ENCODE assay signal across 9 mouse cellular contexts in genomic region chrX:96144960-96145488, GRCm38 (mm10). TPM values are rescaled to one million over a fixed set of nuclear protein-coding genes. Genes with fewer than 3 reads are reported as not detected.
DNase-seq lines count a peak whose midpoint lies in the region; ATAC-seq and TF ChIP-seq lines count a peak whose summit lies in the region.
"Had no signal": no experiment of that assay in that cellular context is flagged by ENCODE, and none has a peak within 500 bp of the region (broad histone marks: within the 10 kb centered on the region; RNA-seq: fewer than 3 reads in every experiment).

No protein-coding gene starts in this region.

- H3K27me3 ChIP-seq in forebrain, embryonic 14.5 days (replicated peaks; ENCODE audit: control insufficient read depth, insufficient read depth, low read length), result no peaks in the 10 kb centered on the region
- H3K27me3 ChIP-seq in forebrain, embryonic 12.5 days, result no peaks in the 10 kb centered on the region
- H3K27me3 ChIP-seq in midbrain, postnatal 0 days (ENCODE audit: insufficient read depth, low read length), result no peaks in the 10 kb centered on the region

- H3K4me2 ChIP-seq in forebrain, embryonic 14.5 days (ENCODE audit: low read length), result no peak overlapping the region
- no peak overlapping the region for H3K4me2 ChIP-seq in forebrain, embryonic 12.5 days
- H3K4me2 ChIP-seq in midbrain, postnatal 0 days (ENCODE audit: low read depth, low read length, poor library complexity, severe bottlenecking), result no peak overlapping the region

- no peak overlapping the region for H3K27ac ChIP-seq in forebrain, embryonic 14.5 days (ENCODE audit: low read depth, low read length)
- H3K27ac ChIP-seq in forebrain, embryonic 12.5 days, result no peak overlapping the region
- H3K27ac ChIP-seq in left cerebral cortex, adult 2 months, result no peak overlapping the region
- no peak overlapping the region for H3K27ac ChIP-seq in midbrain, postnatal 0 days (ENCODE audit: low read depth, low read length)

- peak; percentile 50 for TF ChIP-seq CTCF in left cerebral cortex, adult 2 months (IDR thresholded peaks at IDR 0.05)
- TF ChIP-seq CTCF in midbrain, postnatal 0 days (IDR thresholded peaks at IDR 0.05), result peak; percentile 66

- no peaks in the 10 kb centered on the region for H3K9me3 ChIP-seq in forebrain, embryonic 14.5 days (replicated peaks; ENCODE audit: control insufficient read depth, low read length)
- H3K9me3 ChIP-seq in forebrain, embryonic 12.5 days, result no peaks in the 10 kb centered on the region
- no peaks in the 10 kb centered on the region for H3K9me3 ChIP-seq in midbrain, postnatal 0 days (ENCODE audit: low read length)

- H3K9ac ChIP-seq in forebrain, embryonic 14.5 days (ENCODE audit: low read length), result no peak overlapping the region
- no peak overlapping the region for H3K9ac ChIP-seq in forebrain, embryonic 12.5 days
- no peak overlapping the region for H3K9ac ChIP-seq in midbrain, postnatal 0 days (replicated peaks; ENCODE audit: low read length, poor library complexity, severe bottlenecking)

- intact Hi-C loops in left cerebral cortex, adult 2 months (cut with DNase I), result no loop called here

- ATAC-seq in forebrain, embryonic 14.5 days, result peak; percentile 46; the same call in 1 of the 2 replicates
- ATAC-seq in forebrain, embryonic 12.5 days (ENCODE audit: low FRiP score), result no peak
- ATAC-seq in midbrain, postnatal 0 days (ENCODE audit: low FRiP score), result no peak

- no peak overlapping the region for H3K4me3 ChIP-seq in forebrain, embryonic 14.5 days (ENCODE audit: low read depth, low read length)
- no peak overlapping the region for H3K4me3 ChIP-seq in forebrain, embryonic 12.5 days (replicated peaks)
- H3K4me3 ChIP-seq in left cerebral cortex, adult 2 months, result no peak overlapping the region
- H3K4me3 ChIP-seq in midbrain, postnatal 0 days (ENCODE audit: low read depth, low read length), result no peak overlapping the region

- no peaks in the 10 kb centered on the region for H3K4me1 ChIP-seq in forebrain, embryonic 14.5 days (ENCODE audit: control insufficient read depth, insufficient read depth, low read length)
- H3K4me1 ChIP-seq in forebrain, embryonic 12.5 days, result no peaks in the 10 kb centered on the region
- no peaks in the 10 kb centered on the region for H3K4me1 ChIP-seq in midbrain, postnatal 0 days (ENCODE audit: insufficient read depth, low read length)

- DNase-seq in forebrain, embryonic 14.5 days (ENCODE audit: low spot score), result peak; percentile 55
- DNase-seq in left cerebral cortex, adult 2 months (ENCODE audit: extremely low spot score in 1 of 2, low spot score in 2 of 2), result no peak
- no peak for DNase-seq in left cerebral cortex, adult 11 months (ENCODE audit: low spot score)
- peak; percentile 15 for DNase-seq in brain, adult 2 months (ENCODE audit: low read depth, low spot score)
- DNase-seq in midbrain, postnatal 0 days (ENCODE audit: low spot score), result peak; percentile 57
- no peak for DNase-seq in ovary, postnatal 10 days (ENCODE audit: low spot score)
- no peak for DNase-seq in cerebellum, adult 11-12 months
- DNase-seq: right cerebral cortex, postnatal 14 days had no signal

- WGBS in forebrain, embryonic 14.5 days, result 86% methylated on average over 3 of the region's 3 CpGs
- WGBS in forebrain, embryonic 12.5 days, result 88% methylated on average over 3 of the region's 3 CpGs
- 89% methylated on average over 3 of the region's 3 CpGs for WGBS in midbrain, postnatal 0 days

- no peaks in the 10 kb centered on the region for H3K36me3 ChIP-seq in forebrain, embryonic 14.5 days (ENCODE audit: control insufficient read depth, insufficient read depth, low read length)
- no peaks in the 10 kb centered on the region for H3K36me3 ChIP-seq in forebrain, embryonic 12.5 days (replicated peaks)
- H3K36me3 ChIP-seq in midbrain, postnatal 0 days (ENCODE audit: insufficient read depth, low read length), result no peaks in the 10 kb centered on the region

RNA-seq across cellular contexts. Expression of gene Msn, which starts 49.2 kb away (rescaled TPM):
- 39.5 and 45.1 TPM in 2 replicates for polyA plus RNA-seq in forebrain, embryonic 14.5 days (2014; fragmentation: Nextera tagmentation; extraction: Ambion mirVana)
- 81.5 and 89.4 TPM in 2 replicates for polyA plus RNA-seq in forebrain, embryonic 12.5 days (2016; fragmentation: Nextera tagmentation; extraction: Ambion mirVana)
- total RNA-seq in left cerebral cortex, adult 2 months (2021), result 10 to 100 TPM; 18.6 to 20.0 TPM
- total RNA-seq in midbrain, postnatal 0 days (2014; rRNA removed), result 17.8 and 18.1 TPM in 2 replicates
- polyA plus RNA-seq in midbrain, postnatal 0 days (2015; fragmentation: Nextera tagmentation; extraction: Ambion mirVana), result 20.6 and 22.8 TPM in 2 replicates

Comparison
In these comparisons a context has a peak if more than half of its experiments do, and no peak if none do; other contexts are left out.
1. DNase-seq: peak in forebrain, embryonic 14.5 days (single experiment), brain, adult 2 months (single experiment) and midbrain, postnatal 0 days (single experiment); none in left cerebral cortex, adult 2 months (0 of 2), left cerebral cortex, adult 11 months (single experiment), ovary, postnatal 10 days (single experiment) and cerebellum, adult 11-12 months (single experiment).